Mouse (Mus musculus): Measurements from ENCODE around the gene Gm10668. TPM values are rescaled to one million over a fixed set of nuclear protein-coding genes. Genes with fewer than 3 reads are reported as not detected.

Gm10668 gene
- not detected for polyA plus RNA-seq (2017; shearing (Covaris generic))

GRCm38 (mm10) chr7:20730524-20730923, at the start of gene Gm10668:
TSS of gene Gm10668 (minus strand) at chr7:20730624.

GRCm38 (mm10) chr7:20770885-20771284, 40.5 kb upstream of the Gm10668 start, which contains the start of gene Vmn1r112:
TSS of gene Vmn1r112 (plus strand) at chr7:20771185.

GRCm38 (mm10) chr7:20703116-20703515, 27.3 kb downstream of the Gm10668 start, which contains the start of gene Vmn1r111:
TSS of gene Vmn1r111 (minus strand) at chr7:20703216.

Other genes with a start within 250 kb of the Gm10668 start
- gene Vmn1r103, start 220.1 kb downstream of the Gm10668 start, polyA plus RNA-seq (2017; shearing (Covaris generic)) = not detected
- gene Vmn1r104, start 196.8 kb downstream of the Gm10668 start, polyA plus RNA-seq (2017; shearing (Covaris generic)) = not detected
- not detected for gene Gm5726, start 184.9 kb downstream of the Gm10668 start, polyA plus RNA-seq (2017; shearing (Covaris generic))
- not detected for gene Gm4141, start 154.4 kb downstream of the Gm10668 start, polyA plus RNA-seq (2017; shearing (Covaris generic))
- not detected for gene Gm4513, start 131.6 kb downstream of the Gm10668 start, polyA plus RNA-seq (2017; shearing (Covaris generic))
- gene Vmn1r107, start 61.7 kb downstream of the Gm10668 start, polyA plus RNA-seq (2017; shearing (Covaris generic)) = not detected
- gene Vmn1r111, start 27.4 kb downstream of the Gm10668 start, polyA plus RNA-seq (2017; shearing (Covaris generic)) = not detected
- not detected for gene Vmn1r112, start 40.6 kb upstream of the Gm10668 start, polyA plus RNA-seq (2017; shearing (Covaris generic))
- gene Vmn1r113, start 56.7 kb upstream of the Gm10668 start, polyA plus RNA-seq (2017; shearing (Covaris generic)) = not detected
- gene Vmn1r114, start 81.6 kb upstream of the Gm10668 start, polyA plus RNA-seq (2017; shearing (Covaris generic)) = not detected
- not detected for gene Vmn1r115, start 114.4 kb upstream of the Gm10668 start, polyA plus RNA-seq (2017; shearing (Covaris generic))
- not detected for gene Vmn1r116, start 141.6 kb upstream of the Gm10668 start, polyA plus RNA-seq (2017; shearing (Covaris generic))
- gene Vmn1r117, start 153.5 kb upstream of the Gm10668 start, polyA plus RNA-seq (2017; shearing (Covaris generic)) = not detected
- gene Vmn1r118, start 181.7 kb upstream of the Gm10668 start, polyA plus RNA-seq (2017; shearing (Covaris generic)) = not detected